Mouse (Mus musculus): ENCODE measurements around the gene Msx3.

Gene Msx3

GRCm38 (mm10) chr7:140048361-140049114 is at the start of gene Msx3:
Gene Msx3, minus strand, starts transcription at chr7:140049089.
- no peak for DNase-seq

GRCm38 (mm10) chr7:140098466-140098865 is 49.6 kb upstream of the Msx3 start:
- DNase-seq = no peak

GRCm38 (mm10) chr7:140096055-140096454 is 47.2 kb upstream of the Msx3 start:
- DNase-seq = no peak

GRCm38 (mm10) chr7:140095556-140095955 is 46.7 kb upstream of the Msx3 start:
- DNase-seq = no peak

- no peak for DNase-seq
These were observed 46.1 kb upstream of the Msx3 start for GRCm38 (mm10) chr7:140094954-140095353.

GRCm38 (mm10) chr7:140092924-140093528 is 44.1 kb upstream of the Msx3 start, which contains the start of gene Prap1:
Gene Prap1, plus strand, starts transcription at chr7:140093395.
- no peak for DNase-seq

- DNase-seq = no peak
These were observed 41.7 kb upstream of the Msx3 start for GRCm38 (mm10) chr7:140090601-140091000.

- DNase-seq = peak; percentile 82
These were observed 33.4 kb upstream of the Msx3 start, which contains the start of gene Caly for GRCm38 (mm10) chr7:140082242-140082678. Gene Caly, minus strand, starts transcription at chr7:140082548.

GRCm38 (mm10) chr7:140081408-140082241 is 32.7 kb upstream of the Msx3 start:
- DNase-seq = peak; percentile 72

- DNase-seq = peak; percentile 95
These were observed 31.7 kb upstream of the Msx3 start for GRCm38 (mm10) chr7:140080503-140081156.

GRCm38 (mm10) chr7:140078711-140079110 is 29.8 kb upstream of the Msx3 start:
- DNase-seq = peak; percentile 81

- no peak for DNase-seq
These were observed 28.8 kb upstream of the Msx3 start for GRCm38 (mm10) chr7:140077698-140078097.

- no peak for DNase-seq
These were observed 21.3 kb upstream of the Msx3 start for GRCm38 (mm10) chr7:140070042-140070711.

- DNase-seq = no peak
These were observed 18.5 kb upstream of the Msx3 start for GRCm38 (mm10) chr7:140067397-140067796.

GRCm38 (mm10) chr7:140063092-140063491 is 14.2 kb upstream of the Msx3 start:
- peak; percentile 68 for DNase-seq

GRCm38 (mm10) chr7:140062307-140062706 is 13.4 kb upstream of the Msx3 start:
- no peak for DNase-seq

GRCm38 (mm10) chr7:140061832-140062130 is 12.9 kb upstream of the Msx3 start:
- no peak for DNase-seq

- DNase-seq = no peak
These were observed 12.3 kb upstream of the Msx3 start for GRCm38 (mm10) chr7:140060936-140061831.

- no peak for DNase-seq
These were observed 10.7 kb upstream of the Msx3 start for GRCm38 (mm10) chr7:140059601-140060000.

GRCm38 (mm10) chr7:140058528-140058927 is 9.6 kb upstream of the Msx3 start:
- DNase-seq = no peak

Data from cerebellum, adult 9-10 months (tissue).